Mouse (Mus musculus) 3134 (cell line): ENCODE data around the gene Map4k5.

Experiments used
- DNase-seq: peaks from one replicate; pipeline ENCODE4 v3.0.0-alpha.2; 2011; ENCODE audit warnings: low spot score; ENCODE audit not compliant: insufficient read length; ENCODE audit errors: extremely low read depth

Map4k5 gene

GRCm38 (mm10) chr12:69888345-69888744 lies 4.7 kb downstream of the Map4k5 start:
- no peak for DNase-seq

DNA sequence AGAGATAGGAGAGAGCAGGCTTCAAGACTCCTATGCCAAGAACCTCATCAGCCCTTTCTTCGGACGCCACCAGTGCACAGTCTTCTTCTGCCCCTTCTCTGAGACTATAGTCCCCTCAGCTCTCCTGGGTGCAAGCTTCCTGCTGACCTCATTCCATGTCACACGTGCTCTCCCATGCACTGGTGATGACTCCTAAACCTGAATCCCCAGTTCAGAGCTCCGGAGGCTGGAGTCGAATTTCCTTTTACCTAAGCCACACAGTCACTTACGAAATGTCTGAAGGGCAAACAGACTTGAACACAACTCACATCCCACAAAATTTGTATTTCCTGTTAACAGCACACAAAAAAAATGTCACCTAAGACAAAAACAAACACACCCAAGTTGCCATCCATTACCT lies 5.2 kb downstream of the Map4k5 start:
- no peak for DNase-seq

DNA sequence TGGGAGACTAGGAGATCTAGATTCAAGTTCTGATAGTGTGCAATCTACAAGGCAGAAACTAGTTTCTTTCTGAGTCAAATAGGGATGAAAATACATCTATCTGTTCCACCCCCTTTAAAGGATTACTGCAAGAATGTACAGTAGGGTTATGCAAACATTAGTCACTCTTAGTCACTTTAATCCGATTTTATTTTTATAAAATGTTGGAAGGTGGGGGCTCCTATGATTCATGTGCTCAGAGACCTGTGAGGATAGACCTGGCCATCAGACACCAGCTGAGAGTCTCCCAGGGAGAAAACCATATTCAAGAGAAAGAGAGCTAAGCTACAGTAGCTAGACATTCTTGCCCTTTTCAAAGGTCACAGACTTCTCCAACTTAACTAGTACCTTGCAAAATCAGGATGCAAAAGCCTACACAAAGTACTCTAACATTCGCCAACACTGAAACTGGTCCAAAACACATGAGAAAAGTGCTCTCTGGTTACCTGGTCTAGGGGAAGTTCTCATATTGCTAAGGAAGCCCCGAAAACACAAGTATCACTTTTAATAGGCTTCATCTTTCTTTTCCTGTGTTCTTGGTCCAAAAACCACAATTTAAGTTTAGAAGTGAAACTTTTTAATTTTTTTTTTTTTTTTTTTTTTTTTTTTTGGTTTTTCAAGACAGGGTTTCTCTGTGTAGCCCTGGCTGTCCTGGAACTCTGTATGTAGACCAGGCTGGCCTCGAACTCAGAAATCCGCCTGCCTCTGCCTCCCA lies 7.7 kb downstream of the Map4k5 start:
- DNase-seq: peak; percentile 43

GRCm38 (mm10) chr12:69884053-69884452 lies 8.9 kb downstream of the Map4k5 start:
- DNase-seq: no peak

DNA sequence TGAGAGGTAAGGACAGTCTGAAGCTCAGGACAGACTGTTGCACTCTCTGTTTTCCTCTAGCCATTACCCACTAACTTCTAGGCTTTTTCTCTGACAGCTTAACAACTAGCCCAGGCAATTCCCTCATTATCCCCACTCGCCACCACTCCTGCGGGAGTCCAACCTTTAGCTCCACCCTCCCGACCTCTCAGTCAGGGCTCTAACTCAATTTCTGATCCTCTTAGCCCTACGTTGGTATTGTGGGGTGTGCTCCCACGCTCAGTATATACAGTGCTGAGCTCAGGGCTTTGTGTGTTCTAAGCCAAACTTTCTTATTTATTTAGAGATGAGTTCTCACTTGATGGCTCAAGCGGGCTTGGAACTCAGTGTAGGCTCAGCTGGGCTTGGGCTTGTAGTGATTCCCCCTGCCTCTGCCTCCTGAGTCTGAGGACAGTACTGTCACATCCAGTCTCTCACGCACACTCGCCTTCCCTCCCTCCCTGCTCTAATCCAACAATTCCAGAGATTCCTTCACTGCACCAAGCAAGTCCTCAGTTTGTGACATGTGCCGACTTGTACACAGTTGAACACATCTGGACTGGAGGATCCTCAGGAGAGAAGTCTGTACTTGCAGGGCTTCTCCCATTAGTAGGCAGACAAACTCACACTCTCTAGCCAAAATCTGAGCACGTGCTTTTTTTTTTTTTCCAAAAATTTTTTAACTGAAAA lies 11.6 kb downstream of the Map4k5 start:
- DNase-seq: no peak

DNA sequence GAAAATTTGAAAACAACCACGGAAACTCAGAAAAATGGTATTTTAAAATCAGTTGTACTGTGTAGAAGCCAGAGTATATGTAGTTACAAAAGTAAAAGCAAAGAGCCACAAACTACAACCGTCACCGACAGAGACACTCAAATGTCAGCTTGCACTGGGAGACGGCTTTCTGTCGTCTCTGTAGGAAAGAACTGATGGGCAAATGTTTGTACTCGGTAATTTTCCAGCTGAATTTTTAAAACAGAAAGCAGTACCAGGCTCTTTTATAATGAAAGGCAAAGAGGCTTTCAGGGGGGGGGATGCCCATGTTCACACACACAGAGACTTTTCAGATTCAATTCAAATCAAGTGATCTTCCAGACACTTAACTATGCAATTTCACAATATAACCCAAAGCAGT lies 13.3 kb downstream of the Map4k5 start:
- DNase-seq: no peak

- no peak for DNase-seq
Measured at GRCm38 (mm10) chr12:69879172-69879665, 13.8 kb downstream of the Map4k5 start.

DNA sequence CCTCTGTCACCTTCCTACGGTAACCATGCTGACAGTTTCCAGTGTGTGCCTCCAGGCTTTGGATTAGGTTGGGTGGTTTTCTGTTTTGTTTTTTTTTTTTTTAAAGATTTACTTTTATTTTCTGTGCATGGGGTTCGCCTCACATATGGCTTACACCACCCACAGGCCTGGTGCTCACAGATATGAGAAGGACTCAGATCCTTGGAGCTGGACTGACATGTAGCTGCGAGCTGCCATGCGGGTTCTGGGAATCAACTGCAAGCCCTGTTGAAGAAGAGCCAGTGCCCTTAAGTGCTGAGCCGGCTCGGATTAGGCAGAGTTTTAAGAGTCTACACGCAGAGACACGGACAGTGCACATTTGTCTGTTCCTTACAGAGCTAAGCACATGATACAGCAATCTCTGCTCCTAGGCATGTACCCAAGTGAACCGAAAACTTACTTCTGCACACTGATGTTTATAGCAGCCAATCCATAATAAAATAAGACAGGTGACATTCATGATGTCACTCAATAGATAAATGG lies 15.1 kb downstream of the Map4k5 start:
- DNase-seq: no peak

DNA sequence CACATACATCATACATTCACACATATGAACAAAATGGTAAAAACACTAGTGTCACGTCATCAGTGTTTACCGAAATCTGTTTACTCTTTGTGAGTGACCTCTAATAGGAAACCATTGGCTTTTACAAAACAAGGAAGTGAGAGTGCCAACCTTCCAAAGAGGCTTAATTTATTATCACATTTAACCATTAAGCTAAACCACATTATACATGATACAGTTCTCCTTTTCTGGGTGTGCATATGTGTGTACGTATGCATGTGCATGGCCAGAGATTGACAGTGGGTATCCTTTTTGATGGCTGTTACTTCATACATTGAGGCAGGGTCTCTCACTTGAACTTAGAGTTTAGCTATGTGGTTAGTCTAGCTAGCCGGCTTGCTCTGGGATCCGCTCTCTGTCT lies 21.4 kb downstream of the Map4k5 start:
- DNase-seq: no peak

- no peak for DNase-seq
Measured at GRCm38 (mm10) chr12:69867338-69867737, 25.7 kb downstream of the Map4k5 start.

DNA sequence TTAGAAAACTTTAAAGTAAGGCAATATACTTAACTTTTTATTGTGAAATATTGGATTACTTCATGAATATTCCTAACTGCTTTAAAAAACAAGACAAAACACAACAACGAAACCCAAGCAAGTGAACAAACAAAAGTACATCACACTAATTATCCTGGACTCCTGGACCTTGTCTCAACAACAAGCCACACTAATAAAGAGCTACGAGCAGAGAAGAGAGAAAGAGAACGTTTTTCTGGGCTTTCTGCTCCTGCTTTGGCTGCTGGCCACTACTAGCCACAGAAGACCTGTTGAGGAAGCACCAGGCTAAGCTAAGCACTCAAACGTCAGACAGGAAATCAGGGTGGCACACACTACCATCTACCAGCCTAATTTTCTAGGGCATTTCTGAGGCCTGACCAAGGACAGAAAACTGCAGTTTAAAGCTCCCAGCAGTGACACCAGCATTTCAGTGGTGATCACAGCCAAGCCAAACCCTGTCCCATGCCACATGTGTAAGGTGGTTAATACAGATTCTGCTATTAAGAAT lies 28.8 kb downstream of the Map4k5 start:
- peak; percentile 14 for DNase-seq

GRCm38 (mm10) chr12:69863505-69863904 lies 29.5 kb downstream of the Map4k5 start:
- no peak for DNase-seq

DNA sequence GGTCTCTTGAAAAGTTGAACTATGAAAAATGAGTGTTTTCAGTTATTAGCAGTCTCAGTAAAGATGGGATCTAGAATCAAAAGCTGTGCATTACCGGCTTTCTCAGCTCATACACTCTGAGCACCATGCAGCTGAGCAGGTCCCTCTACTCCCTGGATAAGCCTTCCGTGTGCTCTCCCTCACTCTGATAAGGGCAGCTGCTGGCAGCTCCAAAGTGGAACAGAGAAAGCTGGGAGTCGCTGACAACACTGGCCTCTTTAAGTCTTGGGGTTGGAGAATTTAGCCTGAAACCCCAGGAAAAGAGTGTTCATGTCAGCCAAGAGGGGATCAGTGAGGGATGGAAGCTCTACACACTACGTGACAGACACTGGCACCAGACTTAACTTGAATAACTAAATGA lies 34.2 kb downstream of the Map4k5 start:
- DNase-seq: no peak

- no peak for DNase-seq
Measured at GRCm38 (mm10) chr12:69857597-69857996, 35.4 kb downstream of the Map4k5 start.

DNA sequence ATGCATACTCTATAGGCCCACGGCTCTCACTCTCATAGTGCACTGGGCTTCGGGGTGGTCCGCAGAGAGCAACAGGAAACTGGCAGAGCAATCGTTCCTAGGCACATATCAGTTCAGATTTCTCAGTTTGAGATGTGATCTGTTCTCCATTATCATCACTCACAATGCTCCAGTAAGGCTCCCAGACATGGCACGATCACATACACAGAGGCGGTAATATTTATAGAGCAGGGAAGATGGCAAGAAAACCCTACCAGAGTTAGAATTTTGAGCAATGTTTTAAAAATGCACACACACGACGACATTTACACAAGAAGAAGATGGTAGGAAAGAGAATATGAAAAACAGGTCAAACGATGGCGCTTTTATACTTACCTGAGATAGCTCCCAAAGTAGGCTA lies 36.6 kb downstream of the Map4k5 start:
- DNase-seq: no peak

DNA sequence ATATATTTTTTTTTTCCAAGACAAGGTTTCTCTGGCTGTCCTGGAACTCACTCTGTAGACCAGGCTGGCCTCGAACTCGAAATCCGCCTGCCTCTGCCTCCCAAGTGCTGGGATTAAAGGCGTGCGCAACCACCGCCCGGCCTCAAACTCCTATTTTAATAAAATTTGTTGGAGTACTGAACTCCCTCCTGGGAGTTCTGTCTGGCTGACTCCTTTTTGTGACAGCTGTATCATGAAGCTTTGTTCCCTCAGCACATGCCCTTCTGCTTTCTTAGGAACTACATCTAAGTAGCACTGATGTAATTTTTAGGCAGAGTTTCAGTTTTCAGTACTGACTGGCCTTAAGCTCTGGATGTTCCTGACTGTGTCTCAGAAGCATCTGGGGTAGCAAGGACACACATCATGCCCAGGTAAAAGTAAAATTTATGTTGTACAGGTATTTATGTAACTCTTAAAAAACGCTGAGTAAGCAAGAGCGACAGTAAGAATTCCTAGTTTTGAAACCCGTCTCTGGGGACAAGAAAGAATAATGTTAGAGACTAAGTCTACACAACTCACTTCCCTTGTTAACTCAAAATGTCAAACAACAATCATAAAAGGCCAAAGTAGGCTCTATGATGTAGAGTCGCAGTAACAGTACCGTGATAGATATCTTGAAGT lies 37.2 kb downstream of the Map4k5 start:
- no peak for DNase-seq

- no peak for DNase-seq
Measured at GRCm38 (mm10) chr12:69853942-69854341, 39.1 kb downstream of the Map4k5 start.

DNA sequence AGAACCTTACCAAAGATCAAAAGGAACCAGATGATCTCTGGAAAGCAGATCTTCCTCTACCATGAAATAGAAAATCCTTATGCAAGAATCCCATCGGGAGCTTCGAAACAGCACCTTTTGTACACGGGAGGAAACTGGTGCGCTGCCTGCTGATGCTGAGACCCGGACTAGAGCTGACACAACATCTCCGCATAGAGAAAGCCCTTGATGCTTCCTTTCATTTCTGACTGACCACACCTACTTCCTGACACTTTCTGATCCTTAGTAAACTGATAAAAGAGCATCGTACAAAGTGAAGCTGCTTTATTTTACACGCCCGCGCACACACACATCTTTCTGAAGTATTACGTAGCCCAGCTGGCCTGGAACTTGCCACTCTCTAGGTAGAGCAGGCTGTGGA lies 39.6 kb downstream of the Map4k5 start:
- no peak for DNase-seq

DNA sequence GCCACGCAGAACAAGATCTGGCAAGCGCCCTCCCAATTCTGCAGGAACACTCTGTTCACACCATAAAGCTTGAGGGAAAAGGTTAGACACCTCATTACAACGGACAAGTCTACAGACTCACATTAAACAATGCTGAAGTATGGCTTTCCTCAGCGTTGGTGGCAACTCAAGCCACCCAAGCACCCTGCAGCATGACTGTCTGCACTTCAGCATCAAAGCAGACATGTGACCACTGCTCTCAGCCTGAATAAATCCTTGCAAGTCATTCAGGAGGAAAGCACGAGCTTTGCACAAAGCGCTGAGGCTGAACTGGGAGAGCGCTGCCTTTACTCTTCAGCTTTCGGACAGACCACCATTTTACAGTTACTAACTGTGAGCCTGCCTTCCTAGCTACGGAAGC lies 40.7 kb downstream of the Map4k5 start:
- no peak for DNase-seq

DNA sequence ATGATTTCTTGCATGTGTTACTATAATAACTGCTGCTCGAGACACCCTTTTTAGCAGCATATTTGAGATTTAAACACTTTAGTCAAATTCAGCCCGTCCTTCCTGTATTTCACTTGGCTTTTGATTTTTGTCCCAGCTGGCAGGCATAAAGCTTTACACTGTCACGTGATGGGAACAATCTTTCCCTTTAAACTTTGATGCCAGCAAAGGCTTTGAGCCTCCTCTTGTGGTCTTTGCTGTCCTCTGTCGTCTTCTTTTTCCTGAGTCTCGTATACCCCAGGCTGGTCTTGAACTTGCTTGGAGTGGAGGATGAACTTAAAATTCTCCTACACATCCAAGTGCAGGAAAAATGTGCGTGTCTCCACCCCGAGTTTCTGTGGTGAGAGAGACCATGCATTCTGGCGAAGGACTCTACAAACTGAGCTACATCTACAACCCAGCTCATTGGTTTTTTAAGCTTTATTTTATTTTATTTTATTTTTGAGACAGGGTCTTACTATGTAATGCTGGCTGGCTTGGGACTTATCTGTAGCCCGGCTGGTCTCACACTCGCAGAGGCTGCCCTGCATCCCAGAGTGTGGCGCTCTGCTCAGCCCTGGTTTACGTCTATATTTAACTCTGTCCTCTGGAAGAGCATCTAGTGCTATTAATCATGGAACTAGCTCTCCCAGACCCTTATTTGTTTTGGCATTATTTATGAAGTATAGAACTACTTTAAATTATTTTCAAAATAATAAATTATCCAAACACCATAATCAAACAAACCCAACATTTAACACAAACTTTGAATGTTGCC lies 44.7 kb downstream of the Map4k5 start:
- no peak for DNase-seq
